Mouse (Mus musculus): ENCODE data around the gene Nlrp3. TPM values are rescaled to one million over a fixed set of nuclear protein-coding genes. Genes with fewer than 3 reads are reported as not detected.

Gene Nlrp3
- polyA plus RNA-seq (2012; rRNA removed) = 1.6 and 2.2 TPM in 2 replicates

DNA sequence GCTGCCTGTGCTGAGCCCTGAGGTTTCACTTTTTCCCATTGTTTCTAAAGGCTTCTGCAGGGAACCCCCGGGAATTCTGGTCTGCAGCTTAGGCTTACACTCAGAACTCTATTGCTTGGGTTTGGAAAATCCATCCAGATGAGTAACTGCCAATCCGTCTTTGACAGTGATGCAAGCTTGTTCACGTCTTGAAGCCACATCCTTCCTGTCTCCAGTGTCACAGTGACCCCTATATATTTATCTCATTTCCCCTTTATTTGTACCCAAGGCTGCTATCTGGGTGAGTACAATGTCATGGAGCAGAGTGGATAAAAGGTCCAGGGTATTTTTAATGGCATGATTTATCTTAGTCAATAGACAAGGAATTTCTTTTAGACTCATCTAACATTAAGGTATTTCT is at the start of gene Nlrp3:
Gene Nlrp3, plus strand, starts transcription at position 245 of the 400 bp plus-strand sequence.
- DNase-seq = no peak
- Histone ChIP-seq H3K4me1 (ENCODE audit: control insufficient read depth, insufficient read depth, low read length) (no peaks in the 10 kb centered on the region), H3K4me3 (replicated peaks; ENCODE audit: extremely low read depth, low read depth, low read length) (peak within 1 kb of the TSS; percentile 20)
- WGBS = 28% methylated on average over 3 of the region's 3 CpGs
- no peak for TF ChIP-seq POLR2A (IDR thresholded peaks at IDR 0.05; ENCODE audit: borderline replicate concordance, extremely low read depth, low read depth, low read length)
- TF ChIP-seq CTCF (IDR thresholded peaks at IDR 0.05; ENCODE audit: insufficient read depth, low read length) = no peak

DNA sequence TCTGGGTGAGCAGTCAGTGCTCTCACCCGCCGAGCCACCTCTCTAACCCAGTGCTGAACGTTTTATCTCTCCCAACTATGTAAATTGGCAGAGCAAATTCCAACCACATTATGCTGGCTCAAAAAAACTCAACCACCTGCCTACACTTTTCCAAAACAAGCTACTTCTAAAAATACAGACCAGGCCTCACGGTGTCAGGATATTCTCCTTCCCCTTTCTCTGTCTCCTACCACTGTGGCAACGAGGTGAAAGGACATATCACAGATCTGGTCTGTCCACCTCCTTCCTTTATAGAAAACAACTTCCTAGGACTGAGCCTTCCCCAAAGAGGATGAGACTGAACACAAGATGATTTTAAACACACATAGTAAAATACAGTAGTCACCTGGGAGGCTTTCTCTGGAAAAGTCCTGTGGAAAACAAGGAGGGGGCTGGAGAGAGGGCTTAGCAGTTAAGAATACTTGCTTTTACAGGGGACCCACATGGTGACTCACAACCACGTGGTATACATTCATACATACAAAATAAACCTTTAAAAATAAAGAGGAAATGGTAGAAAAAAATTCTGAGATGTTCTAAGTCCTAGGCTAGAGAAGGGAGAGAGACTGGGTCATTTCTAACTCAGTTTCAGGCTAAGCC is 44.6 kb upstream of the Nlrp3 start:
- H3K4me3 ChIP-seq (replicated peaks; ENCODE audit: extremely low read depth, low read depth, low read length) = no peak overlapping the region
- TF ChIP-seq CTCF (IDR thresholded peaks at IDR 0.05; ENCODE audit: insufficient read depth, low read length) = no peak
- no peaks in the 10 kb centered on the region for H3K4me1 ChIP-seq (ENCODE audit: control insufficient read depth, insufficient read depth, low read length)
- no peak for DNase-seq
- 68% methylated on average over 6 of the region's 6 CpGs for WGBS

DNA sequence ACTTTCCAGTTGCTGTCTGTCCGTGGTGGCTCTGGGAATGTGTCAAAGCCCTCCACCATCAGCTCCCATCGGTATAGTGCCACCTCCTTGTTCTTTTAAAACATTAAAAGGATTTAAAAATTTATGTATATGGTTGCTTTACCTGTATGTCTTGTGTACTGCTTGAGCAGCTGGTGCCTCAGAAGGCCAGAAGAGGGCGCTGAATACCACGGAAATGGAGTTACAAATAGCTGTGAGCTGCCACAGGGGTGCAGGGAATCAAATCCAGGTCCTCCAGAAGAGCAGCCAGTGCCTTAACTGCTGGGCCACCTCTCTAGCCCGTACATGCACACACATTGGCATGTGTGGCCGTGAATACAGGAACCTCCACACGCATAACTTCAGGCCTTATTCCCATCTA is 43.6 kb upstream of the Nlrp3 start:
- 89% methylated on average over 7 of the region's 7 CpGs for WGBS
- Histone ChIP-seq H3K4me3 (replicated peaks; ENCODE audit: extremely low read depth, low read depth, low read length) (no peak overlapping the region), H3K4me1 (ENCODE audit: control insufficient read depth, insufficient read depth, low read length) (no peaks in the 10 kb centered on the region)
- no peak for TF ChIP-seq POLR2A (IDR thresholded peaks at IDR 0.05; ENCODE audit: borderline replicate concordance, extremely low read depth, low read depth, low read length)
- no peak for TF ChIP-seq CTCF (IDR thresholded peaks at IDR 0.05; ENCODE audit: insufficient read depth, low read length)
- DNase-seq = no peak

DNA sequence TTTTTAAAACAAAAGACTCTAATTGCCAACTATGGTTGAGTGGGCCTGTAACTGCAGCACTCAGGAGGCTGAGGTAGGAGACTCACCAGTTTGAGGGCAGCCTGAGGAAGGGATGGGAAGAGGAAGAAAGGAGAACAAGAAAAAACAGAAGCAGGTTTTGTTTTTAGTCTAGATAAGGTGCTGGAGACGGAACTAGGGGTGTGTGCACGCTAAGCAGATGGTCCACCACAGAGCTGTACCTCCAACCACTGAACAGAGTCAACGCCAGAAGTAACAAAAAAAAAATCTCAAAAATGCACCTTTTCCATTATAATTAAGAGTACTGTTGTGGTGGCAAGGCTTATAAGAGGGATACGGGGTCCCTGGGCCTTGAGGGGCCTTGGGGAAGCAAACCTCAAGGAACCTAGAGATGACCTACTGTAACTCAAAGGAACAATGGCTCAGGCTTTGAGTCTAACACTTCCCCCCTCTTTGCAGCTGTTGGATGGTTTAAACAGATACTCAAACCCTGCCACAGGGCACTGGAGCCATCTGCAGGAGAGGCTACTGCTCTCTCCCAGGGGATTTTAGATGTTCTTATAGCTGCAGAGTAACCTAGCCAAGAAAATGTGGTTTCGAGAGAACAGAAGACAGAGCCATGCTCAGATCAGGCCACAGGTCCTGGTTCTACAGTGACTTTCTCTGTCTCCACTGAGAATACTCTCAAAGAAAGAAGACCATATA is 39.2 kb upstream of the Nlrp3 start:
- WGBS = 89% methylated on average over 5 of the region's 5 CpGs
- H3K4me1 ChIP-seq (ENCODE audit: control insufficient read depth, insufficient read depth, low read length) = peaks cover 6% of the 10 kb centered on the region
- H3K4me3 ChIP-seq (replicated peaks; ENCODE audit: extremely low read depth, low read depth, low read length) = no peak overlapping the region
- TF ChIP-seq CTCF (IDR thresholded peaks at IDR 0.05; ENCODE audit: insufficient read depth, low read length) = no peak
- TF ChIP-seq POLR2A (IDR thresholded peaks at IDR 0.05; ENCODE audit: borderline replicate concordance, extremely low read depth, low read depth, low read length) = no peak
- DNase-seq = no peak

DNA sequence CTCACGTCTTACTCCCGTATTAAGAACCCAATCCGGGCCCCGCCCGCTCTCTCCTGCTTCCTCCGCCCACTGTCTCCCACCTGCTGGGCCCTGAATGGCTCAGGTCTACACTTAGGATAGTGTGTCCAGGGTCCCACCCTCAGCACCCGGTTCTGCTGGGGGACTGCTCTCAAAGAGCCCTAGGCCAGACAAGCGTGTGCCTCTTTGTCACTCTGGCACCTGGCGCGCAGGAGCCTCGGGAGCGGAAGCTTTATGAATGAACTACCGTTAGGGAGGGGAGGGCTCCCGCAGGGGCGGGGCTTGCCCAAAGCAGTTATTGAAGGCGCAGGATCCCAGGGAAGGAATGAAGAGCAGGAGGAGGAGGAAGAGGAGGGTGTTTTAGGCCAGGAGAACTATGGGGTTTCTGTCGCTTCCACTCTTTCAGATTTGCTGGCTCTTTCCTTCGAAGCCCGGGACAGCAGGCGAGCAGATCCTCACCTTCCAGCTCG is 36.0 kb upstream of the Nlrp3 start:
- TF ChIP-seq CTCF (IDR thresholded peaks at IDR 0.05; ENCODE audit: insufficient read depth, low read length) (no peak), POLR2A (IDR thresholded peaks at IDR 0.05; ENCODE audit: borderline replicate concordance, extremely low read depth, low read depth, low read length) (0 out of 2 replicates have a peak, but pooled peaks have one; percentile 8)
- under 1% methylated on average over 21 of the region's 21 CpGs for WGBS
- Histone ChIP-seq H3K4me3 (replicated peaks; ENCODE audit: extremely low read depth, low read depth, low read length) (peak overlapping the region; percentile 77), H3K4me1 (ENCODE audit: control insufficient read depth, insufficient read depth, low read length) (peaks cover 6% of the 10 kb centered on the region)
- peak; percentile 62 for DNase-seq

DNA sequence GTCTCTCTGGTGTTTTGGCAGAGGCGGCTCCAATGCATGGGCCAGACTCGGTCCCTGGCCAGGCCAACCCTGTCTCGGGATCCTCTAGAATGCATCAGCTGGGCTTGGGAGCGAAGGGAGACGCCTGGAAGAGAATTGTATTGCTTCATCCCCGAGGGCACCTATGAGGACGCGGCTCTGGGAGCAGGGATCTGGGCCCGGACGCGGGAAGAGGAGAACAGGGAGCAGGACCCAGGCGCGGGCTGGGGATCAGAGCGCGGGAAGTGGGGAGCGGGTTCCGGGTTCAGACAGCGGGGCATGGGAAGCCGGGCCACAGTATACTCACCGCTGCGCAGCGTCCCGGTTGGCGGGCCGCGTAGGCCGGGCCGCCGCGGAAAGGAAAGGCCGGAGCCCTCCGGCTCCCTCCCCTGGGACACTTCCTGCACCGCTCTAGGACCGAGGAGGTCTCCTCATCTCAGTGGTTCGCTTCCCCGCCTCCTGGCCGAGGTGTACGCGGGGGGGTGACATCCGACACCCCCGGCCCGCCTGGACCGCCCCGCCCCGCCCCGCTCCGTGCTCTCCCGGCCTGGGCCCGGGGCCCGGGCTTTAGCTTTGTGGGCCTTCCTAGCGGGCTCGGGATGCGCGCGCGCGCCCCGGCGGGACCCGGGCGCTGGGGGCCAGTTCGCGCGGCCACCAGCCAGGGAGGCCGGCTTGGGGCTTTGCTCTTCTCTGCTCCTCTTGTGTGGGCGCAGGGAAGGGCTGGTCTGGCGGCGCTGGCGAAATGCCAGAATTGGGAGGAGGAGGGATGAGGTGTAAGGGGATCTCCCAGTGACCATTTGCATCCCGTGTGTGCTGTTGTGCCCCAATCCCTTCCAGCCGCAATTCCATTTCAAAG is 35.3 kb upstream of the Nlrp3 start:
- DNase-seq = peak; percentile 78

DNA sequence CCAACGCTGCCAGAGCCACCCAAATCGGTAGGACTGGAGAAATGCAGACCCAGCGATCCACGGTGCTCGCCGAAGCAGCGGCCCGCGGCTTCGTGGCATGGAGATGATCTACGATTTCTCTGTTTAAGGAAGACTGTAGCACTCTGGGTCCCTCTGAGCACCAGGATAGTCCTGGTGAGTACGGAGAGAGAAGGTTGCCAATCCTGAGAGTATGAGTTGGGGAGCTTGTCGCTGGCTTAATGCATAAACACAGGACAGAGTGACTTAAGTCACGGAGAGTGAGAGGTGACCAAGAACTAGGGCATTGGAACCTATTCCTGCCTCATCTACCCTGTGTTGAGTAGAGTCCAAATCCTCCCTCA is 34.7 kb upstream of the Nlrp3 start:
- no peak for TF ChIP-seq CTCF (IDR thresholded peaks at IDR 0.05; ENCODE audit: insufficient read depth, low read length)
- TF ChIP-seq POLR2A (IDR thresholded peaks at IDR 0.05; ENCODE audit: borderline replicate concordance, extremely low read depth, low read depth, low read length) = no peak
- DNase-seq = no peak
- Histone ChIP-seq H3K4me3 (replicated peaks; ENCODE audit: extremely low read depth, low read depth, low read length) (peak overlapping the region; percentile 53), H3K4me1 (ENCODE audit: control insufficient read depth, insufficient read depth, low read length) (peaks cover 6% of the 10 kb centered on the region)
- WGBS = 4% methylated on average over 14 of the region's 14 CpGs

More for the DNA sequence above, 35.3 kb upstream of the Nlrp3 start:
- WGBS = 1% methylated on average over 71 of the region's 71 CpGs
- Histone ChIP-seq H3K4me1 (ENCODE audit: control insufficient read depth, insufficient read depth, low read length) (peaks cover 6% of the 10 kb centered on the region), H3K4me3 (replicated peaks; ENCODE audit: extremely low read depth, low read depth, low read length) (peak overlapping the region; percentile 77)
- TF ChIP-seq POLR2A (IDR thresholded peaks at IDR 0.05; ENCODE audit: borderline replicate concordance, extremely low read depth, low read depth, low read length) (peak; percentile 66; the same call in 1 of the 2 replicates), CTCF (IDR thresholded peaks at IDR 0.05; ENCODE audit: insufficient read depth, low read length) (no peak)

DNA sequence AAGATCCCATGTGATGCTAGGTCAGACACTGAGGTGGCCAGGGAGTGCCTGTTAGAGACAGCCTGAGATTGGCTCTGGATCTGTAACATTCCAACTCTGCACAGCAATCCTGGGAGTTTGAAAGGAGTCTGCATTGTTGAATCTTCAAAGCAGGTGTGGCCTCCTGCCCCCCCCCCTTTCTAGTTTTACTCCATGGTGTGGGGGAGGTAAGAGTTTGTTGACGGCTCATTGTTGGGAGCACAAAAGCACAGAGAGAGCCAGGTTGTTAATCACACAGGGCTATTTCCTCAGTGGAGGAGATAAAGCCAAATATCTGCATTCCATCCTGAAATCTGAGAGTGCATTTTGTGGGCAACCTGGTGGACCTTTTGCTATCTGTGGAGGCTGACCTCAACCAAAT is 29.8 kb upstream of the Nlrp3 start:
- TF ChIP-seq CTCF (IDR thresholded peaks at IDR 0.05; ENCODE audit: insufficient read depth, low read length) = no peak
- TF ChIP-seq POLR2A (IDR thresholded peaks at IDR 0.05; ENCODE audit: borderline replicate concordance, extremely low read depth, low read depth, low read length) = no peak
- WGBS = 50% methylated on average over 1 of the region's 1 CpGs
- no peak for DNase-seq
- H3K4me1 ChIP-seq (ENCODE audit: control insufficient read depth, insufficient read depth, low read length) = peaks cover 2% of the 10 kb centered on the region; the same call in 1 of the 2 replicates
- no peak overlapping the region for H3K4me3 ChIP-seq (replicated peaks; ENCODE audit: extremely low read depth, low read depth, low read length)

DNA sequence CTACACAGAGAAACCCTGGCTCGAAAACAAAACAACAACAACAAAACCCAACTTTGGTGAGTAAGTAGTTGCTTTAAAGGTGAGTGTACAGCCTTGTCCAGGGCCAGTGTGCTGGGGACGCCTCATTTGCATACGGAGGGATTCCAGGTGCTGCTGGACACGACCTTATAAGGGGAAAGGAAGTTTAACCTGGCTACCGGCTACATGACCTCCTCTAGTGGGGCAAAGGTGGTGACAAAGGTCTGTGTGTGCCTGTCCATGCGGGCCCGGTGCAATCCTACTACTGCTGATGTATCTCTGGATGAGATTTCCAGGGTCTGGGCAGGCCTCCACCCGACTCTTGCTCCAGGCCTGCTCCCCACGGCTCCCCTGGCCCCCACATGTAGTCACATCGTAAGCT is 28.6 kb upstream of the Nlrp3 start:
- no peak overlapping the region for H3K4me3 ChIP-seq (replicated peaks; ENCODE audit: extremely low read depth, low read depth, low read length)
- 88% methylated on average over 10 of the region's 10 CpGs for WGBS
- no peak for DNase-seq
- no peaks in the 10 kb centered on the region for H3K4me1 ChIP-seq (ENCODE audit: control insufficient read depth, insufficient read depth, low read length)
- TF ChIP-seq CTCF (IDR thresholded peaks at IDR 0.05; ENCODE audit: insufficient read depth, low read length) (no peak), POLR2A (IDR thresholded peaks at IDR 0.05; ENCODE audit: borderline replicate concordance, extremely low read depth, low read depth, low read length) (no peak)

Measured in lung, adult 2 months (tissue).